Mouse (Mus musculus): ENCODE measurements around the gene Myh14.

- TF ChIP-seq POLR2A (IDR thresholded peaks at IDR 0.05; ENCODE audit: insufficient read depth, low read depth, low read length) (no peak), CTCF (IDR thresholded peaks at IDR 0.05; ENCODE audit: insufficient read depth, low read depth, low read length) (no peak)
Observed at GRCm38 (mm10) chr7:44615309-44615708, 55.3 kb downstream of the Myh14 start.

All from olfactory bulb, adult 2 months (tissue).